Mouse (Mus musculus): ENCODE measurements at regions not wholly inside any gene's neighbourhood (a gene's known extent, or its start where the extent isn't known, plus 50 kb on each side); places are given as distances from the start of the nearest gene placed in this dataset.

DNA sequence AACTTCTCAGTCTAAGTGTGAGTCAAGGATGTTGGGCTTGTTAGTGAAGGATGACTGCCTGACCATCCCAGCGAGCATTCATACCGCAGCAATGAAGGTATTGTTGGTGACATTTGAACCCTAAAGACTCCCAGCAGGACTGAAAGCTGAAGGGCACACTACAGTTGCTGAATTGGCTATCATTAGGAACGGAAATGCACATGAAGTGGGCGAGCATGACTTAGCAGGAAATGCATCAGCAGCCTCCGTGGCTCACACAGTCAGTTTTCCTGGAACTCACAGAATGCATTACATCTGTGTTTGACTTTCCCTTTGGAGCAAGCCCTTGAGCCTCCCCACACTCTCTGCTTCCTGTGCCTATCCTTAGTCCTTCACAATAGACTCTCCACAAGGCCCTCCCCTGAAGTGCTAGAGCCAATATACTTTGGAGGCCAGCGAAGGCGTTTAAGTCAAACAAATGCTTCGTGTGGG, 63.9 kb downstream of the Tmco5 start:
- DNase-seq (ENCODE audit: low spot score in 2 of 2) = no peak

DNA sequence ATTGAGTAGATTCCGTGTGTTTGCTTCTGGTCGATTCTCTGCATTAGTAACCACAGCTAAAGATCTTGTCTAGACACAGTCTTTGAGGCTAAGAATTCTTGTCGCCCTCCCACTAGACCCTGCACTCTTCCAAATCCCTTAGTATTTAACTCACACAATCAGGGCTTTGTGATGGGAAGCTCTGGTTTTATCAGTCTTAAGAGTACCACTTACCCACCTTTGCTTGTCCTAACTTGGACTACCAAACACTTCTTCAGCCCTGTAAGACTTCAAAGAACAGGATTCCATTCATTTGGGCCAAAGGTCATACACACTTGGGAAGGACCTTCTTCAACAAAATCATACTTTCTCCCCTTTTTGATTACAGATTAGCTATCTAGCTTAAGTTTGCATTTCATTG, 70.0 kb downstream of the Tmco5 start:
- no peak for DNase-seq (ENCODE audit: low spot score in 2 of 2)

DNA sequence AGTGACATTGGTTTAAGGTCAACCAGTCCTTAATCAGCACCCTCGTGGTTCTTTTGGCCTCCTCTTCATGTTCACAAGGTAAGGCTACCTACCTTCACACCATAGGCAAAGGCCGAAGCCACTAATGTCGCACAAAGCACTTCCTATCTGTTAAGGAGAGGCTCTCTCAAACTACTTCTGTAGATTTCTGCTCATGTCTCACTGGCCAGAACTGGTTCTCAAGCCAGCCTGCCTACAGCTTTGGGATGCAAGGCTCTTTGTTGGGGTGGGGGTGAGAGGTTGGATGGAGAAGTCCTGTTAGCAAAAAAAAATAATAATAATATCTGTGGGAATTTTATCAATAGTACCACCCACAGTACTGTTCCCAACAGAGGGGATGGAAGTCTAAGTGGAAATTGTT, 71.2 kb downstream of the Tmco5 start:
- no peak for DNase-seq (ENCODE audit: low spot score in 2 of 2)

DNA sequence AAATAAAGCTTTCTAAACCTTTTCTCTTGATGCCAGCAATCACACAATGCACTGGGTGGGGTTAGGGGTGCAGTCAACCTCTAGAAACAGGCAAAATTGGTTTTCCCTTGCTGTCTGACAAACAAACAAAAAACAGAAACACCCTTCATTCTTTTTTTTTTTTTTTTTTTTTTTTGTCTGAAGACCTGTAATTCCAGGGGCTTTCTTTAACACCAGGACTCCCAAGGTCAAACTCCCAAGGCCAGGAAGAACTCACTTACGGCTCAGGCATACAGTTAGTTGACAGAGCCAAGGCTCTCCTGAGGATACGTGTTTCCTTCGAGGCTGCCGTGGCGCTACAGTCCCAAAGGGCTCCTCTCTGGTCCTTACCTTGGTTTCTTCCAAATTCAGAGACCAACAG, 71.7 kb downstream of the Tmco5 start:
- DNase-seq (ENCODE audit: low spot score in 2 of 2) = no peak

DNA sequence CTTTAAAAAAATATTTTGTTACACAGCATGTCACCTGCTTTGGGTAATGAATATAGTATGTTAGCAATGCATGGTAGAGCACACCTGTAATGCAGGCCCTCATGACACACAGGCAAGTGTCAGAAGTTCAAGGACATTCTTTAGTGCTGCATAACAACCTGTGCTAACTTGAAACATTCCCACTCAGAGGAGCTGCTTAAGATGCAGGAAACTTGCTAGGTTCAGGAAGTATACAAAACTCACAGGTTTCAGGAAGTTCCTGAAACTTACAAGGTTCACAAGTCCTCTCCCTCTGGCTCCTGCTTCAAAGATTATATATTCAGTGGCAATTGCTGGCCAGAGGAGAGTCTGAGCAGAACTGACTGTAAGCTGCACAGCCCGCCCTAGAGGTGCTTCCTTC, 73.0 kb downstream of the Tmco5 start:
- no peak for DNase-seq (ENCODE audit: low spot score in 2 of 2)

DNA sequence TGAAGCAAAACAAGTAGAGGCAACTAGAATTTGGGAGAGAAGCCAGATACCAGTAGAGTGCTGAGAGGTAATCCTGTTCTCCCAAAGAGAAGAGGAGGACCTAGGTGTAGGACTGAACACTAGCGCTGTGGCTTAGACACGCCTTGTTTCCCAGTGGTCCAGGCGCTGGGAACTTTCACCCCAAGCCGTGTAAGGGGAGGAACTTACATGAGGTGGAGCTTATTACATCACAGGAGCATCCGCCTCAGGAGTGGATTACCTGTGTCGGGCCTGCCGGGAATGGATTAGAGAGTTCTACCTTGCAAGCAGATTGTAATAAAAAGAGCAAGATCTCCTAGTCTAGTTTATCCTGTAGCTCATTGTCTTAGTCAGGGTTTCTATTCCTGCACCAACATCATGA, 75.8 kb downstream of the Tmco5 start:
- no peak for DNase-seq (ENCODE audit: low spot score in 2 of 2)

DNA sequence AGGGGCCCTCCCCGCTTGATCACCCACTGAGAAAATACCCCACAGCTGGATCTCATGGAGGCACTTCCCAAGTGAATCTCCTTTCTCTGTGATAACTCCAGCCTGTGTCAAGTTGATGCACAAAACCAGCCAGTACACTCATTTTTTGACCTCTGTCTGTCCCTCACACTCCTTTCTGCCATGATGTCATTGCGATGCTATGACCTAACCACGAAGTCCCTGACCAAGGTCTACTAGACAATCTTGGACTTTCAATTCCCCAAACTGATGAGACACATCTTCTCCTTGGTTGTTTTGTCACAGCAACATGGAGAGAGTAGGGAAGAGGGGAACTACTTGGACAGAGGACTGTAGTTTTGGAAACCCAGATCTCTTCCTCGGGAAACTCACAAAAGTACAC, 76.4 kb downstream of the Tmco5 start:
- DNase-seq (ENCODE audit: low spot score in 2 of 2) = no peak

DNA sequence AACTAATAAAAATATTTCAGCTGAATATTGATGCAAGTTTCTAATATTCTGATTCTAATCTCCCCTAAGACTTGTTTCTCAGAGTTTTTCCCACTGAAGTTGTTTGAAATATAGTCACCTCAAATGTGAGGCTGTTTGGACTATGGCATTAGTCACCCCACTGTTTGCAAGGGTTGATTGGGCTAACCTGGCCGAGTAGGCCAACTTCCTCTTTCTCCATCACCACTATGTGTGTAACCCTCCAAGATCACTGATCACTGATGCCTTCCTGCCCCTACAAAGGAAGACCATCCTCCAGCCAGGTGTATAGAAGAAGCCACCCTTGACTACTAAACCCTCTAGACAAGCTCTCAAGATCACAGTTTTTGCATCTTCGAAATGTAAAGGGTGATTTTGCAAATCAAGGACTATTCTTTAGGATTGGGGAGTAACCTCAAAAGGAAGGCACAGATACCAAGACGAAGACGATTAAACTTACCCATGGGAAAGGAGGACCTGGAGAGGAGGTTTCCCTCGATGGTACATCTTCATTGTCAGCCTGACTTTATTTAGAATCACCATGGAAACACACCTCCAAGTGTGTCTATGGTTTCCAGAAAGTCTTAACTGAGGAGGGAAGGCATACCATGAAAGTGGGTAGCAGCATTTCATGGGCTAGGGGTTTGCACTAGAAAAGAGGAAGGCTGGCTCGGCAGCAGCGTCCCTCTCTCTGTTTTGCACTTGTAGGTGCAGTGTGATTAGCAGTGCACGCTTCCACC, 84.8 kb downstream of the Tmco5 start:
- DNase-seq (ENCODE audit: low spot score in 2 of 2) = no peak

DNA sequence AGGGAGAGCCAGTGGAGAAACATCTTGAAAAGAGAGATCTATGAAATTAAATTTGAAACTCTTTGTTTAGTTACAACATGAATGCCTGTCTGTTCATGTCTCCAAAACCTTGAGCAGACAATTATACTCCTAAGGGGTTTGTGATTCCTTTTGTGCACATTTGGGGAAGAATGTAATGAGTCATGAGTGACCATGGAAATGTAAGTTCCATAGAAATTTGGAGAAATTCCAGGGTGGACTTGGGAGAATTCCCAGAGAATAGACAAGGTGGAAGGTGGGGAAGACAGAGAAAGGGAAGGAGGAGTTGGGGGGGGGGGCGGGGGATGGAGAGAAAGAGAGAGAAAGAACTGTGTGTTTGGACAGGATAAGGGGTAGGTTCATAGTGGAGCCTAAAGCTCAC, 87.8 kb downstream of the Tmco5 start:
- no peak for DNase-seq (ENCODE audit: low spot score in 2 of 2)

DNA sequence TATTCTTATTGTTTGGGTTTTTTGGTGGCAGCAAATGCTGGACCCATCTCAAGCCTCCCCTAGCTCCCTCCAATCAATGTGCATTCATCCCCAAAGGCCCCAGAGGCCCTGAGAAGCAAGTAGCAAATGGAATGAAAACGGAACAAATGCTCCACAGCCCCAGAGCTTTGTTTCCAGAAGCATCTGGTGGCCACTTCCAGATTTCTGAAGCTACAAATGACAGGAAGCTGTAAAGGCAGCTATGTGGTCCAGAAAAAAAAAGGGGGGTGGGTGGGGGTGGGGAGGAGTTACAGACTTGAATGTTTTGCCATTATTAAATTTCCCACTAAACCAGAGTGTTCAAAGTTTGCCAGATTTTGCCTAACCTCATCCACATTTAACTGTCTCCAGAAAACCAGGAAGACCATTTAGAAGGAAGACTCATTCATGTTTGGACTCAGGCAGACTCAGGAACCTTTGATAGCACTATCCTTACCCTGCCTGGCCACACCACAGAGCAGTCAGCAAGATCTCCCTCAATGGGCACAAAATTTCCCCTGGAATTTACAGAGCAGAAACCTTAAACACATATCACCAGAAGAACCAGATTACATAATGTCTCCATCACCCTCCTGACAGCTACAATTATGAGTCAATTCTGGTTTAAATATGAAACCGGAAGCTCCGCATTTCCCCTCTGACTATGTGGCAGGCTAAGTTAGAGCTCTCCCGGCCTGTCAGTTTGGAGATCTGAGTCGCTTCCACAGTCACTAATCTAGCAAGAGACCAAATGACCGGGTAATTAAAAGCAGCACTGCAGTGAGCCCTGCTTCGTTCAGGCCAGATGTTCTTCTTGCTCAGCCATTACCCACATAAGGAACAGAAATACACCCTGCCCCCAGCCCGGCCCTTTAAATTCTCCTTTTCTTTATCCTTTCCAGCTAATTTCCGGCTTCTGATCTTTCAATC, 93.4 kb downstream of the Tmco5 start:
- no peak for DNase-seq (ENCODE audit: low spot score in 2 of 2)

DNA sequence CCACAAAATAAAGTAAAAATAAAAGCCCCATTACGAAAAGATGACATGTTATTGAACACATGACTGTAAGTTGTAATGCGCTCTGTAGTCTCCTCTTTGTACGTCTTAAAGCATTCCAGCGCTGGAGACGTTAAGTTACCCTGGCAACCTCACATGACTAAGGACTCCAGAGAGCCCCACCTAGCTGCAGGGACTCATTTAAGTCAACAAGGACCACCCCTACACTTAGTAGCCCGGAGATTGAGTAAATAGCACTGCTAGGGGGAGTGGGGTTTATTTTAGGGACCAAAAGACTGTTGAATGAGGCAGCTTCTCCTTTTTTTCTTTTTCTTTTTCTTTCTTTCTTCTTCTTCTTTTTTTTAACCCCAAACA, 94.1 kb downstream of the Tmco5 start:
- DNase-seq (ENCODE audit: low spot score in 2 of 2) = peak in 1 of 2 experiments; percentile 15

DNA sequence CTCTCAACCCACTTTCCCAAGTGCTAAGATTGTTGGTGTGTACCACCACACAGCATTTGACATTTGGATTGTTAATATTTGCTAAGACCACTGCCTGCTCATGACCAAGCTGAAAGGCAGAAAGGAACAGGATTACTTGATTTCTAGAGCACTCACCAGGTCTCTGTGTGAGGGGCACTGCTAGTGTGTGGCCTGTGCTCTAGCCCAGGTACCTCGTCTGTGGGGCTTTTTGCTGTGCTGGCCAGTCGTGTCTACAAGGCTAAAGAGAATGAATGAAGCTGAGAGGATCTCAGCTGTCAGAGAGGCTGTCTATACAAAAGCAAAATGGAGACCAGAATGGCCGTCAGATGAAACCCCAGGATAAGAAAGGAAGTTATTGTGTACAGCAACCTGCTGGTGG, 95.0 kb downstream of the Tmco5 start:
- DNase-seq (ENCODE audit: low spot score in 2 of 2) = no peak

DNA sequence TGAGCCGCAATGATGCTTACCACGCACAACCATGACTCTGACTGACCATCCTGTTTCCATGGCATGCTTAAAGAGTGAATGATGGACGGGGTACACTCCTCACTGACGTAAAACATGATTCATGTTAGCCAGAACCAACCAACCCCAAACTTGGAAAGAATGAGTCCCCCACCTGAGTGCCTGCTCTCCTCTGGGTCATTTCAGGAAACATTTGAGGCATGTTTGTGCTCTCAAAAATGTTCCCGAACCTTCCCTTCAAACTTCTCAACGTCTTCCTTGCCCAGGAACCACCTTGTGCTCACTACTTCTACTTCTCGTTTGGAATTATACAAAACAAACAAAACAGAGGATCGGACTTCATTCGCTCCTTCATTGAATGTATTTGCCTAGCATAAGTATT, 95.7 kb downstream of the Tmco5 start:
- no peak for DNase-seq (ENCODE audit: low spot score in 2 of 2)

DNA sequence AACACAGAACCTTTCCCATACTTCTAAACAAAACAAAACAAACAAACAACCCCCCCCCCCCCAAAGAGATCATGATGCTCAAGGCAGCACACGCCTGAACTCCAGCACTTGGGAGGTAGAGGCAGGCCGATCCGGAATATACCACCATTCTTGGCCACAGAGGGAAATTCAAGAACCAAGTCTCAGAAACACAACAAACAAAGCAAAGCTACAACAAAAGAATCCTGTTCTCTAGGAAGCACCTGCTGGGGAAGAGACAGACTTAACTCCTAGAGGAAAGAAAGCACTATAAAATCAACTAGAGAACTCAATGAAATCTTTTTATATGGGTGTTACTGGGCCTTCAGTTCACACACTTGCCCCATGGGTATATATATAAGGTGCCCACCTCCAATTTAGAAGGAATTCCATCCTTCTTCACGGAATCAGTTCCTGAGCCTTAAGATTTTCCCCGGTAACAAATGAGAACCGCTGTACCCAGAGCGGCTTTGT, 96.1 kb downstream of the Tmco5 start:
- no peak for DNase-seq (ENCODE audit: low spot score in 2 of 2)

DNA sequence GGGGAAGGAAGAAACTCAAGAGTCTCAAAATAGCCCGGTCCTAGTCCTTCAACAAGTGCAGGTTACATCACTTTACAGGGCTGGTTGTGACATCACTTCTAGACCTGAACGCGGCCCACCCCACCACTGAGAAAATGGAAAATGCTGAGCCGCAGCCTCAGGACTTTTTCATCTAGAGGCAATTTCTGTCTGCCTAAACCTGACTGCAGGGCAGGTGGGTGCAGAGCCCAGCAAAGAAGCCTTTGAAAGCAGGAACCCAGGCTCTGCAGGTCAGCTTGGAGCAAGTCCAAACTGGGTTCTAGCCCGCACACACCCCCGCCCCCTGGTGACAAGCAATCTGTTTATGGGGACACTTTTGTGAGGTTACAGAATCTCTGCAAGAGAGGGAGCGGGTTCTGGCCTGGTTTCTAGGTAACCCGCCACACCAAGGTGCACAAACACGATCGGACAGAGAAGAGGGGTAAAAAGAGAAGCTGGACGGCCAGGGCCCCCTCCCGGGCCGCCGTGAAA, 96.7 kb downstream of the Tmco5 start:
- peak in 1 of 2 experiments; percentile 53 for DNase-seq (ENCODE audit: low spot score in 2 of 2)

DNA sequence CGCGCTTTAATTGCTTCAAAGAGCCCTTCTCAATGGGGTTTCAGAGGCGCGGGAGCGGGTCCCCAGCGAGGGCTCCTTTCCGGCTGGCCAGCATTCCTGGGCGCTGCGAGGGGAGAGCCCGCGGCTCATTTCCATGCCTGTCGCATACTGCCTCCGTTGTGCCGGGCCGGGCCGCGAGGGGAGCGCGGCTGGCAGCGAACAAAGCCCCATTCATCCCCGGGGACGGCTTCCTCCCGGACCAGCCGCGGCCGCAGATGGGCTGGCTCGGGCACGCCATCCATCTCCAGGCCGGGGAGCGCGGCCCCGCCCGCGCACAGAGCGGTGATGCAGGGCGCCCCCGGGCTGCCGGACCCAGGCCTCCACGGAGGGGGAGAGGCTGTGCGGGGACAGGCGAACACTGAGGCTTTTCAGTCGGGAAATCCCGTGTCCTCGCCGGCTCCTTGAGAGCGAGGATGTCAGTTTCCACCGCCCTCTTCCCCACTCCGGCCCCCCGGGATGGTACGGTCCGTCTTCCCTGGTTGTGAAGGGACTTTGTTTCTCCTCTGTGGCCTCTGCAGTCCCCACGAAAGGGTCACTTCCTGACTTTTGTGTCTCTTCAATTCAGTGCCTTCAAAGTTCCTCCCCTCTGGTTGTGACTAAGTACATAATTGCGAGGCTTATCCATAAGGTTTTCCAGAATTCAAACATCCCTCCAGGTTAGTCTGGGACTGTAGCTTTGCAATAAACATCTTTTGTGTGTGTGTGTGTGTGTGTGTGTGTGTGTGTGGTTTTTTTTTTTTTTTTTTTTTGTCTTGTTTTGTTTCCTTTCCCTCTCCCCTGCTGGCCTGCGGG, 97.3 kb downstream of the Tmco5 start:
- DNase-seq (ENCODE audit: low spot score in 2 of 2) = peak; percentile 81 to 86

DNA sequence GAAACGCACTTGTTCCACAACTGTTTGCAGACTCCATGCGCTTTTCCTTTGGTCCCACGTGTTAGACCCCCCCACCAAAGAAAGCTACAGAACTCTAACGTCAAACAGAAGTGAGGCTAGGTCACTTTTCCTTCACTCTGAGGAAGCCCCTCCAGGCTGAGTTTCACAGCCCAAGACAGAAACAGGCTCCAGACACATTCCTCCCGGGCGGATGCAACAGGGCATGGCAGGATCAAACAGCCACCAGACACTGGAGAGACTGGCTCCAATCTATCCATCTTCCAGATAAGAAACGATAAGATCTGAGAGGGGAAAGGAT, 97.9 kb downstream of the Tmco5 start:
- no peak for DNase-seq (ENCODE audit: low spot score in 2 of 2)

DNA sequence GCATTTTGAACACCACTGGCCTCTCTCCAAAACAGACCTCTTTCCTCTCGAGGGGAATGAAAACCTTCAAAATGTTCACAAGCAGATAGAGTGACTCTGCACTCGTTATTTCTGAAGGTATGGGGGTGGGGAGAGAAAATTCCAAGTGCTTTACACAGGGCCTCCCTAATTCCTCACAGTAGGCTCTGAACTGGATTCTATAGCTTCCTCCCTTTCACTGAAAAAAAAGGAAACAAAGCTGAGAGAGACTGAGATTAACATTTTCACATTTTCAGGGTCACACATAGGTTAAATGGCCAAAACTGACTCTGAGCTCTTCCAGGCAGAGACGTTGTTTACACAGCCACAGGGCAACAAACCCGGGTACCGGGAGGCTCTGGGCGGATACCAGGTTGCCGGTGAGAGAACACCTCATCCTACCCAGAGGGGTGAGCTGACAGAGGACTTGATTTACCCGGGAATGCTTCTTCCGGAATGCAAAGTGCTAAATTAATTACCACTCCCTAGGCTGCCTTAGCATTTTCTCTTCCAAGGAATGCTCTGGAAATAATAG, 98.5 kb downstream of the Tmco5 start:
- DNase-seq (ENCODE audit: low spot score in 2 of 2) = no peak

DNA sequence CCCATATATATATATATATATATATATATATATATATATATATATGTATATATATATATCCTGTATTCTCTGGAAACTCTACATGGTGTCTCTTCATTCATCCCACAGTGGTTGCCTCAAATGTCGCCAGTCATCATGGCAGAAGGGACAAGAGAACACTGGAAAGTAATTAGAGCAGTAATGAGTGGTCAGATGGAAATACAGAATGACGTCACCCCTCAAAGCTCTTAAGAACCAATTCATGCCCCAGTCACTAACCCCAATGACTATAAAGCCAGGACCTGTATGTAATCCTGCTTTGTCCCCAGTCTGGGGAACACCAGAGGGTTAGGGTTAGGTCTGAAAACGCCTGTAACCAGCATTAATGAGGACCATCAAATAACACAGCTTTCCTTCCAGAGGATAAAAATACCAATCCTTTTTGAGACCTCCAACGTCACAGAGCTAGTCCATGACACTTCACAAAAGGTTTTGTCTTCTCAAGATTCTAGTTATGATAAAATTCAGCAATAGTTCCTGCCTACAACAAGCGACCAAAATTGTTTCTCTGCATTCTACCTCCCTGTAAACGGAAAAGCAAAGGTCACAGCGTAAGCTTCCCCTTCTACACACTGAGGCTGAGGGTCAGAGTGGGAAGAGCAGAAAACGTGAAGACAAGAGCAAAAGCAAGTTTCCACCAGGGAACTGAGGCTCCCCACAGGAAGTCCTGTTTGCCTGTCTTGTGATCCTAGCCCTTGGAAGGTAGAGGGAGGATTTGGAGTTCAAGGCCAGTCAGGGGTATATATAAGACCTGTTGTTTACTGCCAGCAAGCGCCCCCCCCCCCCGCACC, 99.5 kb downstream of the Tmco5 start:
- DNase-seq (ENCODE audit: low spot score in 2 of 2) = no peak

DNA sequence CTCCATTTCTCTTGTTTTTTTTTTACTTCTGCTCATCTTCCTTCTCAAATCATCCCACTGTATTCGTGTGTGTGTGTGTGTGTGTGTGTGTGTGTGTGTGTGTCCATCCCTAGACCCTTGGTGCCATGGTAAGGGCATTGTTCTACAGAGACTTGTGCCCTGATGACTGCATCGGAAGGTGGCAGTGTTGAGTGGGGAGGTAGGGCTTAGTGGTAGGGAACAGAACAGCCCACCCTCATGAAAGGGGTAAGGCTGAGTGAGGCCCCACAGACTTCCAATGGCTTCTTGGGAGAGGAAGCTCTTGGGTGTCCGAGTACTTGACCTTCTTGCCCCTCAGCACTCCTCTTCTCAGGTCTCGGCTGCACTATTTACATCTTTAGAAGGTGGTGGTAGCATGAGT, 100.3 kb downstream of the Tmco5 start:
- DNase-seq (ENCODE audit: low spot score in 2 of 2) = no peak
